Mouse (Mus musculus) C2C12 (cell line): ENCODE measurements at regions not wholly inside any gene's neighbourhood (a gene's known extent, or its start where the extent isn't known, plus 50 kb on each side); places are given as distances from the start of the nearest gene placed in this dataset.

Experiments
- CEBPB ChIP-seq: IDR thresholded peaks from one replicate; pipeline ENCODE4 v1.6.1; 2011; ENCODE audit warnings: low read depth, mild to moderate bottlenecking, control low read depth, moderate library complexity
- CTCF ChIP-seq: IDR thresholded peaks from one replicate; pipeline ENCODE4 v1.5.1; 2011; ENCODE audit not compliant: control insufficient read depth, insufficient read depth, insufficient read length
- FOSL1 ChIP-seq: IDR thresholded peaks from one replicate; pipeline ENCODE4 v1.8.0; 2011; ENCODE audit warnings: mild to moderate bottlenecking, low read length; ENCODE audit not compliant: poor library complexity, insufficient read depth, severe bottlenecking
- MAX ChIP-seq: IDR thresholded peaks from one replicate; pipeline ENCODE4 v1.6.1; 2011; ENCODE audit warnings: mild to moderate bottlenecking, control low read depth
- MYOD1 ChIP-seq: IDR thresholded peaks from one replicate; pipeline ENCODE4 v1.6.1; 2011; ENCODE audit warnings: low read depth; ENCODE audit not compliant: control insufficient read depth, insufficient read length
- MYOG ChIP-seq: IDR thresholded peaks from one replicate; pipeline ENCODE4 v1.6.1; 2011; ENCODE audit not compliant: control insufficient read depth, insufficient read length; ENCODE audit errors: extremely low read depth
- USF1 ChIP-seq: IDR thresholded peaks from one replicate; pipeline ENCODE4 v1.6.1; 2011; ENCODE audit warnings: low read depth, mild to moderate bottlenecking, control low read depth, moderate library complexity

- no peak for TF ChIP-seq CTCF
- TF ChIP-seq MYOG: no peak
- TF ChIP-seq MAX: no peak
- no peak for TF ChIP-seq USF1
- TF ChIP-seq FOSL1: no peak
- no peak for TF ChIP-seq CEBPB
- TF ChIP-seq MYOD1: no peak
These were observed 109.9 kb upstream of the Pard3b start for GRCm38 (mm10) chr1:61528757-61529156.
